Mouse (Mus musculus): ENCODE measurements around the gene Igsf9. TPM values are rescaled to one million over a fixed set of nuclear protein-coding genes. Genes with fewer than 3 reads are reported as not detected.

The Igsf9 gene
- total and polyA plus RNA-seq, 3 experiments: 0.12 to 0.38 TPM; not detected in 1

DNA sequence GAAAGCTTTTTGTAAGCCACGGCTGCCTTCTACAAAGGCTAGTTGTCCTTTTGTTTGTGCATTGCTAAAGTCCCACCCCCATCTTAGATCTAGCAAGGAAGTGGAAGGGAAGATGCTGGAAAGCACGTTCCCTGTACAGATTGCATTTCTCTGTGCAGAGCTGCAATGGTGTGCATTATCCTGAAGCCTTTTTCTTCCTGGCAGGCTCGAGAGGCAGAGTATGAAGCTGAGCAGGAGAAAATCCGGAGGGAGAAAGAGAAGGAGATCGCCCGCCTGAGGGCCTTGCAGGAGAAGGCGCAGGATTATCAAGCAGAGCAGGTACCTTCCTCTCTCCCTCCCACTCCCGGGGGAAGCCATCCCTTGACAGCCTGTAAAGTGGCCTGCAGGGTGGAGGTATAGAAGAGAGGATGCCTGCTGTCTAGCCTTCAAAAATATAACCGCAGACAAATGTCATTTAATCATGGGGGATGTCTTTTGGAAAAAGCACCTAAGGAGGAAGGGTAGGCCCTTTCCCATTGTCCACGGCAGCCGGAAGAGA lies 58.8 kb downstream of the Igsf9 start:
- no peak for DNase-seq (ENCODE audit: low read depth, low spot score)
- Histone ChIP-seq H3K9ac (ENCODE audit: control insufficient read depth, low read depth, low read length, poor library complexity, severe bottlenecking) (no peak overlapping the region), H3K27ac (ENCODE audit: control insufficient read depth, low read depth, low read length) (no peak overlapping the region), H3K9me3 (replicated peaks; ENCODE audit: insufficient read depth, low read length) (no peaks in the 10 kb centered on the region), H3K4me1 (ENCODE audit: control insufficient read depth in 1 of 2, insufficient read depth in 2 of 2, low read length in 2 of 2) (no peaks in the 10 kb centered on the region), H3K79me2 (ENCODE audit: control insufficient read depth, insufficient read depth, low read length, poor library complexity) (no peaks in the 10 kb centered on the region), H3K36me3 (ENCODE audit: control insufficient read depth in 1 of 2, insufficient read depth in 2 of 2, low read length in 2 of 2) (no peaks in the 10 kb centered on the region), H3K4me3 (ENCODE audit: control insufficient read depth in 1 of 2, insufficient read depth in 1 of 2, low read depth in 2 of 2, low read length in 2 of 2) (no peak overlapping the region), H3K27me3 (ENCODE audit: control insufficient read depth in 1 of 2, insufficient read depth in 2 of 2, low read length in 2 of 2) (peaks cover 0 to 7% of the 10 kb centered on the region in 2 experiments; a peak in 3 of 4 replicates)
- TF ChIP-seq E2F4 (IDR thresholded peaks at IDR 0.05; ENCODE audit: borderline replicate concordance, low read depth, low read length) (no peak), GATA1 (IDR thresholded peaks at IDR 0.05; ENCODE audit: low read depth, low read length) (no peak), MYB (IDR thresholded peaks at IDR 0.05; ENCODE audit: low read depth, low read length) (no peak), TBP (IDR thresholded peaks at IDR 0.05; ENCODE audit: low read depth, low read length) (no peak), MEF2A (IDR thresholded peaks at IDR 0.05; ENCODE audit: extremely low read depth, insufficient replicate concordance, low read depth, low read length, poor library complexity, severe bottlenecking) (no peak), POLR2AphosphoS2 (IDR thresholded peaks at IDR 0.05; ENCODE audit: low read length) (no peak), POLR2A (IDR thresholded peaks at IDR 0.05; ENCODE audit: control insufficient read depth in 1 of 2, insufficient read depth in 1 of 2, low read depth in 1 of 2, low read length in 2 of 2, poor library complexity in 1 of 2) (no peak), ZC3H11A (IDR thresholded peaks at IDR 0.05; ENCODE audit: low read depth, low read length) (no peak), MYC (IDR thresholded peaks at IDR 0.05; ENCODE audit: low read depth, low read length) (no peak), RAD21 (IDR thresholded peaks at IDR 0.05; ENCODE audit: low read depth, low read length) (no peak), SMC3 (IDR thresholded peaks at IDR 0.05; ENCODE audit: low read depth, low read length) (no peak), MXI1 (IDR thresholded peaks at IDR 0.05; ENCODE audit: low read depth, low read length) (no peak), CTCF (IDR thresholded peaks at IDR 0.05 in 2 of 3, conservative IDR thresholded peaks at IDR 0.05 in 1 of 3; ENCODE audit: control insufficient read depth in 1 of 3, insufficient read depth in 1 of 3, low read depth in 2 of 3, low read length in 3 of 3, poor library complexity in 1 of 3, severe bottlenecking in 1 of 3) (no peak), USF2 (IDR thresholded peaks at IDR 0.05; ENCODE audit: borderline replicate concordance in 1 of 2, insufficient read depth in 1 of 2, low read depth in 1 of 2, low read length in 2 of 2) (no peak), MAFK (IDR thresholded peaks at IDR 0.05; ENCODE audit: borderline replicate concordance, low read depth, low read length) (no peak)

DNA sequence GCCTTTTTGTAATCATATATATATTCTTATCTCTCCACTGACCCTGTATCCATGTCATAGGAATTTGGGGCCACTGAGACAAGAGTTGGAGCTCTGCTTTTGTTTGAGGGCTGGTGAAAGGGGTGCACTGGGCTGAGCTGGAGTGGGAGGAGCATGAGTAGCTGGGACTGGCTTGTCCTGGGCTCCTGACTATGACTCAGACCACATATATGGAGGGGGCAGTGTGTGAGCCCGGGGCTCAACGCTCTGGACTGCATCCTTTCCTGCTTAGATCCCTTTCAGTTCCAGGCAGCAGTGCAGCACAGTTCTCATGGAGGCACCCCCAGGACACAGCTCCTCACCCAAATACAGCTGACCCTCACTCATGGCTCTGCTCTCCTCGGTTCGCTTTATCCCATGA lies 64.5 kb downstream of the Igsf9 start:
- Histone ChIP-seq H3K9me3 (replicated peaks; ENCODE audit: insufficient read depth, low read length) (no peaks in the 10 kb centered on the region), H3K4me3 (ENCODE audit: control insufficient read depth in 1 of 2, insufficient read depth in 1 of 2, low read depth in 2 of 2, low read length in 2 of 2) (no peak overlapping the region), H3K4me1 (ENCODE audit: control insufficient read depth in 1 of 2, insufficient read depth in 2 of 2, low read length in 2 of 2) (peaks cover 0 to 11% of the 10 kb centered on the region in 2 experiments; a peak in 2 of 4 replicates), H3K9ac (ENCODE audit: control insufficient read depth, low read depth, low read length, poor library complexity, severe bottlenecking) (no peak overlapping the region), H3K79me2 (ENCODE audit: control insufficient read depth, insufficient read depth, low read length, poor library complexity) (no peaks in the 10 kb centered on the region; the same call in 1 of the 2 replicates), H3K27me3 (ENCODE audit: control insufficient read depth in 1 of 2, insufficient read depth in 2 of 2, low read length in 2 of 2) (peaks cover 0 to 2% of the 10 kb centered on the region in 2 experiments; a peak in 2 of 4 replicates), H3K36me3 (ENCODE audit: control insufficient read depth in 1 of 2, insufficient read depth in 2 of 2, low read length in 2 of 2) (peaks cover 0 to 5% of the 10 kb centered on the region in 2 experiments; a peak in 2 of 4 replicates), H3K27ac (ENCODE audit: control insufficient read depth, low read depth, low read length) (no peak overlapping the region)
- DNase-seq (ENCODE audit: low read depth, low spot score): no peak
- TF ChIP-seq MEF2A (IDR thresholded peaks at IDR 0.05; ENCODE audit: extremely low read depth, insufficient replicate concordance, low read depth, low read length, poor library complexity, severe bottlenecking): no peak
- TF ChIP-seq ZKSCAN1 (IDR thresholded peaks at IDR 0.05; ENCODE audit: low read depth, low read length): no peak
- TF ChIP-seq TBP (IDR thresholded peaks at IDR 0.05; ENCODE audit: low read depth, low read length): no peak
- TF ChIP-seq ETS1 (IDR thresholded peaks at IDR 0.05; ENCODE audit: low read depth, low read length): no peak
- no peak for TF ChIP-seq EP300 (IDR thresholded peaks at IDR 0.05; ENCODE audit: low read depth in 1 of 2, low read length in 2 of 2)
- TF ChIP-seq POLR2AphosphoS2 (IDR thresholded peaks at IDR 0.05; ENCODE audit: low read length): no peak
- TF ChIP-seq CHD2 (IDR thresholded peaks at IDR 0.05; ENCODE audit: low read length): no peak
- no peak for TF ChIP-seq CTCF (IDR thresholded peaks at IDR 0.05 in 2 of 3, conservative IDR thresholded peaks at IDR 0.05 in 1 of 3; ENCODE audit: control insufficient read depth in 1 of 3, insufficient read depth in 1 of 3, low read depth in 2 of 3, low read length in 3 of 3, poor library complexity in 1 of 3, severe bottlenecking in 1 of 3)
- no peak for TF ChIP-seq MYB (IDR thresholded peaks at IDR 0.05; ENCODE audit: low read depth, low read length)
- no peak for TF ChIP-seq E2F4 (IDR thresholded peaks at IDR 0.05; ENCODE audit: borderline replicate concordance, low read depth, low read length)
- TF ChIP-seq POLR2AphosphoS5 (IDR thresholded peaks at IDR 0.05; ENCODE audit: borderline replicate concordance, low read depth, low read length): no peak
- TF ChIP-seq MXI1 (IDR thresholded peaks at IDR 0.05; ENCODE audit: low read depth, low read length): no peak
